Mouse (Mus musculus) cerebellum, adult 9-11 months (tissue): ENCODE data around the gene Msh3.
"Not testable (repeated sequence)": the region's sequence is repeated elsewhere in the genome, so short reads cannot be mapped to it uniquely, and the experiment has no call there.

Experiments
- DNase-seq: peaks from one replicate; pipeline ENCODE4 v3.0.0; 2022

The Msh3 gene

GRCm38 (mm10) chr13:92354456-92355271 is at the start of gene Msh3, which contains the start of gene Dhfr:
Gene Msh3, minus strand, starts transcription at chr13:92355003.
Gene Dhfr, plus strand, starts transcription at chr13:92354726.
- peak; percentile 98 for DNase-seq

GRCm38 (mm10) chr13:92403496-92403895 is 48.7 kb upstream of the Msh3 start:
- DNase-seq, result no peak

GRCm38 (mm10) chr13:92402063-92402462 is 47.3 kb upstream of the Msh3 start:
- DNase-seq, result no peak

GRCm38 (mm10) chr13:92398491-92399384 is 43.9 kb upstream of the Msh3 start:
- DNase-seq, result peak; percentile 64

- no peak for DNase-seq
Measured at GRCm38 (mm10) chr13:92393047-92393661, 38.4 kb upstream of the Msh3 start.

- DNase-seq, result no peak
Measured at GRCm38 (mm10) chr13:92387367-92387766, 32.6 kb upstream of the Msh3 start.

DNA sequence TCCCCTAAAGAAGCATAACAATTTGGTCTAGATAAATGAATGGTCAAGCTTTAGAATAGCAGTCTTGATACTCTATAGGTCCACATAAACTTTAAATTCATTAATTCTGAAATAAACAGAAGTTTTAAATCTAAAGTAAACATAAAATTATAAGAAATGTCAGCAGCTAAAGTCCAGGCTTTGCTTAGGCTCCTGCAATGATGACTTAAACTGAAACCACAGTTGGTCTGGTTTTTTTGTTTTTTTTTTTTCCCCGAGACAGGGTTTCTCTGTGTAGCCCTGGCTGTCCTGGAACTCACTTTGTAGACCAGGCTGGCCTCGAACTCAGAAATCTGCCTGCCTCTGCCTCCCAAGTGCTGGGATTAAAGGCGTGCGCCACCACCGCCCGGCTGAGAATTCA is 16.7 kb upstream of the Msh3 start:
- not testable (repeated sequence) for DNase-seq

GRCm38 (mm10) chr13:92370811-92371210 is 16.0 kb upstream of the Msh3 start:
- no peak for DNase-seq

DNA sequence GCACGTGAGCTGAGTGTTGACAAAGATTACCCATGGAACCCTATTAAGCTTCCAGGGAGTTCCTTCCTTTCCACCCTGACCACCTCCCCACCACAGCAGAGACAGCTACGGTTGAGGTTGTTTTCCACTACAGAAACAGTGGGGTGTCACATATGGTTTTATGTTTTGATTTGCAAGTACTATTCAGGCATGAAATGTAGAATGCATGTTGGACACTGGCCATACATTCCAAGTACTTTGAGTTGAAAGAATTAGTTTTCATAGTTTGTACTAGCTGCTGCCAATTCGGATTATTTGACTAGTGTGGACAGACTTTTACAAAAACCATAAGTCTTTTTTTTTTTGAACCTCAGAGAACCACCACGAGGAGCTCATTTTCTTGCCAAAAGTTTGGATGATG is 10.5 kb upstream of the Msh3 start:
- no peak for DNase-seq

GRCm38 (mm10) chr13:92361609-92362008 is 6.8 kb upstream of the Msh3 start:
- DNase-seq, result no peak

DNA sequence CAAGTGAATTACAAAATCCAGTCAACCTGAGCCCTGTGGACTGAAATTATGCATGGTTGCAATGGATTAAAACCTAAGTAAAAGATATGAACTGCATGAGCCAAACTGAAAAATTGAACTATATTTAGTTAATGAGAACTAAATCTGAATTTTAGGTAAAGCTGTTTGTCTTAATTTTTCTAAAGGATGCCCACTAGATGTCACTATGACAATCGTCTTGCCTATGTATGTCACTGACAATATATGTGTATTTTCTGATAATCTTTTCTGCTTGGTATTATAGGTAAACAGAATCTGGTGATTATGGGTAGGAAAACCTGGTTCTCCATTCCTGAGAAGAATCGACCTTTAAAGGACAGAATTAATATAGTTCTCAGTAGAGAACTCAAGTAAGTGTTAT is 2.8 kb upstream of the Msh3 start:
- no peak for DNase-seq

GRCm38 (mm10) chr13:92356376-92356775 is 1.6 kb upstream of the Msh3 start:
- DNase-seq, result peak; percentile 22

- DNase-seq, result no peak
Measured at GRCm38 (mm10) chr13:92355272-92355643, 455 bp upstream of the Msh3 start.

DNA sequence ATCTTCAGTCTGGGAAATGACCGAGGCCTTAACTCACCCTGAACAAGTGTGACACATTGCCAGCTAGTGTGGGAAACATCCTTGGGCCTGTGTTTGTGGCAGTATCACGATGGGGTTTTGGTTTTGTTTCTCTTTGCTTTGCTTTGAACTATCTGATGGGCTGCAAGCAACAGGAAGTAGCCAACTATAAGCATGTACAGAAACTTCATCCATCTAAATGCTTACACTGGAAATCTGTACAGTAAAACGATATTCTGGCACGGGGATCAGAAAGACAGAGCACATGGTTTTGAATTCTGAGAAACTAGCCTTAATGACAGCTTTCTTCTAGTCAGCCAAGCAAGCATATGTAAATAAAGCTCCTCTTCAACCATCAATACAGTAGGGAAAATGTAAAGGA is 847 bp downstream of the Msh3 start:
- DNase-seq, result no peak

- DNase-seq, result no peak
Measured at GRCm38 (mm10) chr13:92351100-92351499, 3.7 kb downstream of the Msh3 start.

GRCm38 (mm10) chr13:92346338-92346737 is 8.5 kb downstream of the Msh3 start:
- DNase-seq, result no peak

- no peak for DNase-seq
Measured at GRCm38 (mm10) chr13:92344033-92344432, 10.8 kb downstream of the Msh3 start.

GRCm38 (mm10) chr13:92339787-92340186 is 15.0 kb downstream of the Msh3 start:
- DNase-seq, result no peak

DNA sequence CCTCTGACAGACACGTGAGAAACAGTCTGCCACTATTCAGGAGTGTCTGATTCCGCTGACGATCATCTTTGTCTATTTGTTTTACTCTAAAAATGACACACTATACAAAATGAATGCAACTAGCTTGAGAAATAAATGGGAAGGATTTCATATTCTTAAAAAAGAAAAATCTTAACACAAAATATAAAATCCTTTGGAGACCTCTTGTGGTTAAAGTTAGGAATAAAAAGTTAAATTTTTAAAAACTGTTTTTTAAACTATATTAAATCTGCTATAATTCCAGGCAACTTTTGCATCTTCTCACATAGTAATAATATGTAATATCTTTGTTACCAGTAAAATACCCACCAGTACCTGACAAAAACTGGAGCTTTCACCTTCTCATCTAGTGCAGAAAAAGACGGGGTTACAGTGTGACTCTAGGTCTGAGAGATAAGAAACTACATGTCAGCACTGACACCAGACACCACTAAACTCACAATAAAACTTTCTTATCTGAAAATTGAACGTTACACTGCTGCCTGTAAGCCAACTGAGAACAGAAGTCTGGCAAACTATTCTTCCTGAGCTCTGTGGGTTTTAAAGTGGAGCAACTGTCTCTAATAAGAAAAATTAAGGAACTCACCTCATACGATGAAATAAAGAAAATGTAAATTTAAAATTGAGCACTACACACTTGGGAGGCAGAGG is 16.9 kb downstream of the Msh3 start:
- DNase-seq, result no peak

- DNase-seq, result no peak
Measured at GRCm38 (mm10) chr13:92336857-92337256, 17.9 kb downstream of the Msh3 start.

GRCm38 (mm10) chr13:92332103-92332879 is 22.5 kb downstream of the Msh3 start:
- DNase-seq, result no peak

DNA sequence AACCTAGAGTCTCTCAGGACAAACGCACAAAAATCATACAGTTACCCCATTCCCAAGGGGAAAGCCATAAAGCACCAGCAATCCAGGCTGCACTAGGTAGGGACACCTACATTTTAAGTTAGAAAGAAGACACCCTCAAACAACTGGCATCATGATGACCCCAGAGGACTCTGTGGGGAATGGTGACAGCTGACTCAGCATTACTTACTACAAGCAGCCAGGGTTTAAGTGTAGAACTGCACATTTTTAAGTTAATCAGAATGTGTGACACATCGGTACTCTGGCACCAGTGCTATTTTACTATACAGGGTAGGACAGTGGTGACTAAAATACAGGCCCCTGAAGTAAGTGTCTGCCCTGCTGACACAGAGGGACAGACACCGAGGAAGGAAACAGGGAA is 24.2 kb downstream of the Msh3 start:
- DNase-seq, result no peak
